Mouse (Mus musculus): ENCODE results near the gene Gm20388.

Gm20388 gene

GRCm38 (mm10) chr8:122932561-122932959, 3021.9 kb downstream of the Gm20388 start:
- DNase-seq (ENCODE audit: extremely low spot score), result no peak

DNA sequence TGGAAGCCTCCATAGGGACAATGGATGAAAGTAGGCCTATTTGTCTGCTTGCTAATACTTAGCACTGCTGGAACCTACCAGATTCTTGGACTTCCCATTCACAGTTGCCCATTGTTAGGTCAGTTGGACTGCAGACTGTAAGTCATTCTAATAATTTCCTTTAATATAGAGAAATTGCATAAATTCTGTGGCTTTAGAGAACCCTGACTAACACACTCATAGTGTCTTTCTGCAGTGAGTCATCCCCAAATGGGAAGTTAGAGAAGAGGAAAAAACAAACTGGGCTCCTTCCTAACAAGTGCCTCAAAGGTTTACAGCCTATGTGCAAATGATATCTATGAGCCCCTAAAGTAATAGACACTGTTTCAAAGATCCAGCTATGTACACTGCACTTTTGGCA, 3023.3 kb downstream of the Gm20388 start:
- DNase-seq (ENCODE audit: extremely low spot score), result no peak

- no peak for DNase-seq (ENCODE audit: extremely low spot score)
These were observed 3024.5 kb downstream of the Gm20388 start for GRCm38 (mm10) chr8:122935118-122935517.

DNA sequence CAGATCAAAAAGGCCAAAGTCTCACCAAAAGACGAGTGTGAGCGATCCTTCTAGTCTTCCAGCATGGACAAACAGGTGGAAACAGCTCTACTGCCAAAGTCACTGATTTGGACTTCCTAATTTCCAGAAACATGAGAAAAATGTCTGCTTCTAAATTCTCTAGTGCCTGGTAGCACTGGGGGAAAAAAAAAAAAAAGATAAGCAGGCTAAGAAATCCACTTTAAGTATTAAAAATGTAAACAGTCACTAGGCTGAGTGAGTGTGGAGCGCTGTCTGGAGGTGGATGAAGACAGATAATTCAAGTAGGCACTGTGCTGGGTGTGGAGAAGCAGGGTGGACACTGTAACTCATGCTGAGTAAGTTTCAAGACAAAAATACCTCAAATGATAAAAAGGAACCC, 3025.3 kb downstream of the Gm20388 start:
- DNase-seq (ENCODE audit: extremely low spot score), result no peak

GRCm38 (mm10) chr8:122937545-122938053, 3027.0 kb downstream of the Gm20388 start:
- DNase-seq (ENCODE audit: extremely low spot score), result no peak

GRCm38 (mm10) chr8:122938170-122938569, 3027.5 kb downstream of the Gm20388 start:
- no peak for DNase-seq (ENCODE audit: extremely low spot score)

DNA sequence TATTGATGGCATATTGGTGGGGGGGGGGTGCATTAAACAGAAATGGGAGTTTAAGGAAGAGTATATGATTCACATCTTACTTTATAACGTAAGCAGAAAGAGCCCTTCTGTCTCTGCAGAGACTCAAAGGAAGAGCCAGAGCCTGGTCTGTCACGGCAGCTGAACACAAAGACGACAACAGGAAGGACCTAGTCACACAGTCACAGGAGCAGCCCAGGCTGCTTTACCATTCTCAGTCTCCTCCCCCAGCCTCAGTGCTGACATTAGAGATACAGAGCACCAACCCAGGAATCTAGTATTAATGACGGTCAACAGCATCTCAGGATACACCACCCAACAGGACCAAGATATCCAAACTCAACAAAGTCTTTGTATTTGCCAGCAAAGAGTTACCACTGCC, 3027.9 kb downstream of the Gm20388 start:
- no peak for DNase-seq (ENCODE audit: extremely low spot score)

DNA sequence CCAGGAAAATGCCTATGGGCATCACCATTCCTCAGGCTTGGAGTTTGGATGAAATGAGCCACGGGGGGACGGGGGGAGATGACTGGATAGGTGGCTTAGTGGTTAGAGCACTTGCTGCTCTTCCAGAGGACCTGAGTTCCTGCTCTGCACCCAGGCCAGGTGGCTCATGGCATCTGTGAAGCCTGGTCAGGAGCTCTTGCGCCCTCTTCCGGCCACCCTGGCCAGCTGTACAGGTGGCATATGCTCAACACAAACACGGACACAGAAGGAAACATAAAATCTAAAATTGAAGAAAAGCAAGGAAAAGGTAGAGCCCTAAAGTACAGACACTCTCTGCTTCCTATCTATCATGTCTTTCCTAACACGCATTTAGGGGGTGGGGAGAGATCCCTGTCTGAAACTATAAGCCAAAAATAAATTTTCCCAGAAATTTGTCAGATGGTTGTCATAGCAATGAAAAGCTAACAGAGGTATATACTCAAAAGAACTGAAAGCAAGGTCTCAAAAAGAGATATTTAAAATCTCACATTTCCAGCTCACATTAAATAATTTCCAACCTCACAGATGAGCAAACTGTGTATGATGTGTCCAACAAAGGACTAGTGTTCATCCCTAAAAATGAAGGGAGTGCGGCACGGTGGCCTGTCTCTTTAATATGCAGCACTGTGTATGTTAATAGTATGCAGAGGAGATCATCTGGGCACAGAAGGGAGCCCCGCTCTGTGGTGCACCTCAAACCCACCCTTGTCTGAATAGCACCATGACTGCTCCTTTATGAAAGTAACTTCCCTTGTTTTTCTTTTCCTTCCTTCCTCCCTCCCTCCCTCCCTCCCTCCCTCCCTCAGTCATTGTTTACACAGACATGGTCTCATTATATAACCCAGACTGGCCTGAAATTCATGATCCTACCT, 3032.4 kb downstream of the Gm20388 start:
- DNase-seq (ENCODE audit: extremely low spot score), result no peak

GRCm38 (mm10) chr8:122945775-122946174, 3035.1 kb downstream of the Gm20388 start:
- DNase-seq (ENCODE audit: extremely low spot score), result no peak

DNA sequence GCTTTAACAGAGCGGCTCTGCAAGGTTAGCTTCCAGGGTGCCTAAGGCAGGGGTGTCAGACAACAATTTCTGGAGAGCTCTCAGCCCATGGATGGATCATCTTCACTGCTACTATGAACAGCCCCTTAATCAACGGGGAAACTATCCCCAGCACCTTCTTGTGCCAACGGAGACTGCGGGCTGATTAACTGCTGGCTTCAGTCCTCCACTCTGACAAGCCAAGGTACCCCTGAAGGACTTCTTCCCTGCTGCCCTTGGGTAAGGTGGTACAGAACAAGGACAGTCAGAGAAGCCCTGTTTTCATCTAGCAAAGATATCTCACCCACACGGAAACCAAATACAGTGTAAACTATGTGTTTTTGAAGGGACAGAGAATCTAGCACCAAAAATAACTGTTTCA, 3039.1 kb downstream of the Gm20388 start:
- DNase-seq (ENCODE audit: extremely low spot score), result no peak

GRCm38 (mm10) chr8:122951456-122951855, 3040.8 kb downstream of the Gm20388 start:
- DNase-seq (ENCODE audit: extremely low spot score), result no peak

DNA sequence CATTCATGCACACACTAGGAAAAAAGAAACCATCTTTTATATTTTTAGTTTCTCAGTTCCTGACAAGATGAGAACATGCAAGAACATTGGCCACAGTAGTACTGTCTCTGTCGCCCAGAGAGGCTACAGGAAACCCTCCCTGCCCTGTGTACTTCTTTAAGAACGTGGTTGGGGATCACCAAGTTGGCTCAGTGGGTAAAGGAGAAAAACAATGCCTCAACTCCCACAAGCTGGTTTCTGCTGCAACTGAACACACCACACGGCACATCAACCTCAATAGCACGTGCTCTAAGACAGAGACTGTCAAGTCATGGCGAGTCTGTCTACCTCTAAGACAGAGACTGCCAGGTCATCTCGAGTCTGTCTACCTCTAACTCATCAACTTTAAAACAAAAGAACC, 3042.4 kb downstream of the Gm20388 start:
- DNase-seq (ENCODE audit: extremely low spot score), result no peak

GRCm38 (mm10) chr8:122954090-122954799, 3043.6 kb downstream of the Gm20388 start:
- DNase-seq (ENCODE audit: extremely low spot score), result no peak

GRCm38 (mm10) chr8:122955195-122955594, 3044.6 kb downstream of the Gm20388 start:
- DNase-seq (ENCODE audit: extremely low spot score), result no peak

DNA sequence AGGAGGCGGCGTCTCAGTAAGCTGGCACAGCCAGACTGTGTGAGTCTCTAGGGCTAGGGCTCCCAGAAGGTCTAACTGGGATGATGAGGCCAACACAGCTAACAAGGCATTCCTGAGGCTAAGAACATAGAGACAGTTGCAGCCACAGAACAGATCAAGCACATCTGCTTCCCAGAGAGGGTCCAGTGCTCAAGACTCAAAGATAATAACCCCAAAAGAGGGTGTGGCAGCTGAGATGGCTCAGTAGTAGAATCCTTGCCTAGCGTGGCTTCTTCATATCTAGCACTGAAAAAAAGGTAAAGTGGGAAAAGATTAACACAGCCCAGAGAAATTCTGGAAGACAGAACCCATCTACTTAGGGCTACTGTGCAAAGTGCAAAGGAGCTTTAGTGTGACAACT, 3045.4 kb downstream of the Gm20388 start:
- DNase-seq (ENCODE audit: extremely low spot score), result no peak

- no peak for DNase-seq (ENCODE audit: extremely low spot score)
These were observed 3049.7 kb downstream of the Gm20388 start for GRCm38 (mm10) chr8:122960323-122960722.

DNA sequence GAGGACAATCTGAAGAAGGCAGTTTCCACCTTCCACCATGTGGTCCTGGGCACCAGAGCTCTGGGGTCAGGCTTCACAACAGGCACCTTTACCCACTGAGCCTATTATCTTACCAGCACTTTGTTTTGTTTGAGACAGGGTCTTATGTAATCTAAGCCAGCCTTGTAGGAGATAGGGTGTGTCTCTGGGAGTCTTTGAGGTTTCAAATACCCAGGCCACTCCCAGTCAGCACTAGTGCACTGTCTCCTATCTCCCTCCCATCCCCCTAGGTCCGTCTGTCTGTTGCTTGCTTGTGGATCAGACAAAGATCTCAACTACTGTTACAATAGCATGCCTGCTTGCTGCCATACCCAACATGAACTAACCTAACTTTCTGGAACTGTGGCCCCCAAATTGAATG, 3050.3 kb downstream of the Gm20388 start:
- no peak for DNase-seq (ENCODE audit: extremely low spot score)

DNA sequence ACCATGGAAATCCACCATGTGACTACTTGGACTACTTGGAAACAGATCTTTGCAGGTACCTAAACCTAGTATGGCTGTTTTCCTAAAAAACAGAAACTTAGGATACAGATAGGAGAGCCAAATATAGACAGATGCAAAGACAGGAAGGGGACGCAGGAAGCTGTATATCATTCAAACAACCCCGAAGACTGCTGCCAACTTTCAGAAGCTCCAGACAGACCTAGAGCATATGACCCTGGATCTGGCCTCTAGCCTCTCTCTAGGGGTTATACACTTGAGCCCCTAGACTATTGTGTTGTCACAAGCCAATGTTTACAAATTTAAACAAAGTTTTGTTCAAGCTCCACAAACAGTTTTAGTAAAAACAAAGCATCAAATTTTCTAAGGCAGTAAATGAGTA, 3050.8 kb downstream of the Gm20388 start:
- DNase-seq (ENCODE audit: extremely low spot score), result no peak

DNA sequence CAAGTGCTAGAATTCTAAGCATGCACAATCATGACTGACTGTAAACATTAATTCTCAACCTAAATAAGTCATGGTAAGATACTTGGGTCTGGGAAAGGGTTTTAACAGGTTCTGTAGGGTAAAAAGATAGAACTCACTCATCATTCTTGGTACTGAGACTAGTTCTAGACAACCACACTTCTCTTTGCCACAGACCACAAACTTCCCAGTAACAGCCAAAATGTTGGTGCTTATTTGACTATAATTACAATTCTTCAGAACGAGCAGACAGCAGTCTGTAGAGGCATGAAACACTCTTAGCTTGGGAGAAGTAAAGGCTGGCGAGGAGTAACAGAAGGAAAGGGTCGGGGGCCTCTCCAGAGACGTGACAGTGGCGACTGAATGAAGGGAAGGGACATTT, 3051.4 kb downstream of the Gm20388 start:
- no peak for DNase-seq (ENCODE audit: extremely low spot score)

DNA sequence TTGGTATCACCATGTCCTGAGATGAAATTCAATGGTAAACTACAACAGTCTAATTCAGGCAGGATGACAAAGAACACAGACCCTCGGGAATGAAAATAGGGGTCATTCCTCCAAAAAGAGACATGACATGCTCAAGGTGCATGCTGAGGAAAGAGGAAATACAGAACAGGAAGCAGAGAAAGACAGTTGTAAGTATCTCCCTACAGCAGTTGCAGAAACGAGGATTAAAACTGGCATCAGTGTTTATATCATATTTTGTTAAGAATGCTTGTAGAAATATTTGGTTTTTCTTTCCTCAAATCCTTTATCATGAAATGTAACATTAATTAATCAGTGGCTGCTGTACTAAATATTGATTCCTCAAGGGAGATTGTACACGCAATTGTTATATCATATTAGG, 3056.0 kb downstream of the Gm20388 start:
- no peak for DNase-seq (ENCODE audit: extremely low spot score)

- DNase-seq (ENCODE audit: extremely low spot score), result no peak
These were observed 3057.5 kb downstream of the Gm20388 start for GRCm38 (mm10) chr8:122968145-122968544.

DNA sequence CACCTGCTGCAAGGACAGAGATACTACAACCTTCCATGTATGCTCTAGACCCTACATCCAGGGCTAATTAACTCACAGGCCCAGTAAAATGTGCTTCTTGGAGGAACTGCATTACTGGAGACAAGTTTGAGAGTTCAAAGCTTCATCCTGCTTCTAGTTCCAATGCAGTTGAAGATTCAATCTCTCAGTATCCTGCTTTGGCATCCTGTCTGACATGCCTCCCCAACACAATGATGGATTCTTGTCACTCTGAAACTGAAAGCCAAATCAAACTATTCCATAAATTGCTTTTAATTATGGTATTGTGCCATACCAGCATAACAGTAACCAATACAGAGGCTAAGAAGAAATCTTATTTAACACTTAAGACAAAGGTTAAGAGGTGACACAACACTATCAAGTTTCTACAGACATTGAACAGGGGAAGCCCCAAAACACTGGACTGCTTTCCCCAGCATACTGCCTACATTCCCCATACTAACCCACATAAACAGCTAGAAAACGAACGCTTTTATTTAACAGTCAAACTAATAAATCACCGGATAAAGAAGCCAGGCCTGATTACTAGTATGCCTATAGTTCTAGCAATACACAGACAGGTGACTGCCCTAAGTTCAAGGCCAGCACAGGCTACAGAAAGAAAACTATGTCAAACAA, 3059.5 kb downstream of the Gm20388 start:
- no peak for DNase-seq (ENCODE audit: extremely low spot score)

All from embryo, embryonic 9.5 days (tissue).